Mouse (Mus musculus) brain, adult 2 months (tissue): ENCODE data around the gene Spata1.

Experiments used
- DNase-seq: peaks from one replicate; pipeline ENCODE4 v3.0.0; 2011; ENCODE audit warnings: low read depth, low spot score

Gene Spata1

GRCm38 (mm10) chr3:146419992-146420537 is 79.5 kb downstream of the Spata1 start:
- DNase-seq: peak; percentile 85

DNA sequence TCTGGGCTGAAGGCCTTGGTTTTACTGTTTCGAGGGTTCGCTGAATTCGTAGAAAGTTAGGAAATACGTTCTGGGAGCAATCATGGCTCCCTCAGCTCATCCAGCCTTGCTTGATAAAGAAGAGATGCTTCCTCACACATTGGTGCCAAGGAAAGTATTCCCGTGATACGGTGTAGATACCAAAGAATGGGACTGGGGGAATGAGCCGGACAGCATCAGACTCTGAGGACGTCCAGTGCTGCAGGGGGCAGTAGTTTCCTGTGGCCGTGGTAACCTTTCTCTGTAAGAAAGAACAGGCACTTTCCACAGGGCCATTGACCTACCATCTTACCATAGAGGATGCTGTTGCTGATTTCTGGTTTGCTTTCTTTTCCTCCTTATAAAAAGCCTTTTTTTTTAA is 80.0 kb downstream of the Spata1 start:
- no peak for DNase-seq

DNA sequence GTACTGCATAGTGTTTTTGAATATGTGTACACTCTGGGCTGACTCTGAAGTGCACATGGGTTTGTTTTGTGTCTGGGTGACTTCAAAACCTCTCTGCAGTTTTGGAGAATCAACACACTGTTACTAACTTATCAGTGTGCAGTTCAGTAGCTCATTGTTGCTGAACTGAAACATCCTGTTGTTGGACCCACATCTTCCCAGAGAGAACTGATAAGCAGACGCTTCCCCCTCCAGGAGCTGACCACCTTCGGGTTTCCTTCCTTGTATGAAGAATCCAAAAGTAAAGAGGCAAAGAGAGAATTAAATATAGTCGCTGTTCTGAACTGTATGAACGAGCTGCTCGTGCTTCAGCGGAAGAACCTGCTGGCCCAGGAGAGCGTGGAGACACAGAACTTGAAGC is 80.7 kb downstream of the Spata1 start:
- DNase-seq: no peak

DNA sequence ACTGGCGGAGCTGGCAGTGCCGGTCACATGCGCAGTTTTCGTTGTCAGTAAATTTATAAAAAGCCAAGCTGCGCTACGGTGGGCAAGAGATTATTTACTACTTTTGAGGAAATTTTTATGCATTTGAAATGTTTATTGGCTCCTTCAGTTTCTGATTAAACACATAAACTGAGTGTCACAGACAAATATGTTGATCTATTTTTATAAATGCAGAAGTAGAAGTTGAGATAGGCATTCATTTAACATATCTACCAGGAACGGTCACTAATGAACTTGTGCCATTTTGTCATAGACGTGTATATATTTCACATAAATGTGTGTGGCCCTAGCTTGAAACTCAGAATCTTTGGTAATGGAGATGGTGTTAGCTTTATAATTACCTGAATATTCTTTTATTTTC is 81.7 kb downstream of the Spata1 start:
- DNase-seq: no peak

GRCm38 (mm10) chr3:146414555-146414954 is 85.0 kb downstream of the Spata1 start:
- no peak for DNase-seq

- peak; percentile 92 for DNase-seq
Measured at GRCm38 (mm10) chr3:146413992-146414391, 85.6 kb downstream of the Spata1 start.

GRCm38 (mm10) chr3:146413016-146413415 is 86.5 kb downstream of the Spata1 start:
- DNase-seq: peak; percentile 77

GRCm38 (mm10) chr3:146412480-146412879 is 87.1 kb downstream of the Spata1 start:
- DNase-seq: no peak

DNA sequence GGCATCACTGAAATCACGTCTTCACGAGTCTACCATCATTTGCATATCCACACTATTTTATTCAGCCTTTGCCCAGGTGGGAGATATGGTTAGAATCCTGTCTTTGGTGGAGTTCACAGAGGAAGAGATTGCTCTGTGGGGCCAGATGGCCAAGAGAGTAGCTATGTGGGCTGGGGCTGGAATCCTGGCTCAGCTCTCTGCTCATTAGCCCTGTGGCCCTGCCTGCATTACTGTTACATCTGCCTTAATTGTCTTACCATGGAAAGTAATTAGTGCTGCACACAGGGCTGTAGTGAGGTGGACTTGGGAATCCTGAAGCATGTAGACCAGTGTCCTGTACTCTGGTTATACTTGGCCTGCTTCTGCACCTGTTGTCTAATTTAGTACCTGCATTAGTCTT is 87.5 kb downstream of the Spata1 start:
- peak; percentile 75 for DNase-seq

DNA sequence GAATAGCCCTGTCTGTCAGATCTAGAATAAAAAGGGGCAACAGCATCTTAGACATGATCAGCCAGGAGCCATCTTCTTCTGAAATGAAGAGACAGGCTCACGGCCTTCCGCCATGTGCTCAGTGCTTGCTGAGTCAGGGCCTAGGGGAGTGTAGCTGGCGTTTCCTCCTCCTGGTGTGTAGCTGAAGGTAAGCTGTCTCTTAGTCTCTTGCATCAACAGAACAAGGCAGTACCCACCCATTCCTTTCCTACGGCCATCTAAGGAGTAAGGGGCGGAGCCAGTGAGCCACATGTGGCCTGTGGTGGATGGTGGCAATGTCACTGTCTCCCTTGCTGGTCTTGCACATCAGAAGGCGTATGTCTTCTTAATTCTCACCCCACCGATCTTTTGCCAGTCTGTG is 89.4 kb downstream of the Spata1 start:
- no peak for DNase-seq
